Mouse (Mus musculus) brain, adult 2 months (tissue): ENCODE data around the gene Ctla4.
A peak's percentile ranks its signal among the peaks of the same experiment; 100 is the strongest.

ENCODE experiments used
- DNase-seq: peaks from one replicate; pipeline ENCODE4 v3.0.0; 2011; ENCODE audit warnings: low read depth, low spot score

Ctla4 gene

DNA sequence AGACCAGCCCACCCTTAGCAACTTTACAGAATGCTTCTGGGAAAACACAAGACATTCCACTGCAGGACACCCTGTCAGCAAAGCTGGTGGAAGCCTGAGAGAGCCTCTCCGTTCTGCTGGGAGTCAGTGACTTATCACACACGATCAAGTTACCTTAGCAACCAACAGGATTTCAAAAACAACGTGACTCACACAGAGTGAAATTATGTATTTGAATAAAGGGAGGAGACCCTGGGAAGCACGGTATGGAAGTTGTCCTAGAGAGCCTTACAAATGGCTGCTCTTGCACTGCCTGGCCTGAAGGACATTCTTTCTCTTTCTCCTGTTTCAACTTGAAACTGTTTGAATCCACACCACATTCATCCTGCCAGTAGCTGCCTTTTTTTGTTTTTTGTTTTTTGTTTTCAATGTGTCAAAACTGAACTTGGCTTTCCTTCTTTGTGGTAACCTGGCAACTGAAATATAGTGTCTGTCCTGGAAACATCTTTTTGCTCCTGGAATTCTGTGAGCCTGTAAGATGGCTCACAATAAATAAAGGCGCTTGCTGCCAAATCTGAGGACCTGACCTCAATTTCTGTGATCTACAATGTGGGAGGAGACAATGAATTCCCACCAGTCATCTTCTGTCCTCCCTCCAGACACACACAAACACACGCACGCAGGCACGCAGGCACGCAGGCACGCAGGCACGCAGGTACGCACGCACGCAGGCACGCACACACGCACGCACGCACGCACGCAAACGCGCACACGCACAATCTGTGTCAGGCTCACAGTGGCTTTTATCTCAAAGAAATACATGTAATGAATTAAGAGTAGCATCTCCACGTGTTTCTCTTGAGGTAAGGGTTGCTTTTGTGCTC lies 33.9 kb downstream of the Ctla4 start:
- peak; percentile 44 for DNase-seq

GRCm38 (mm10) chr1:60929036-60929435 lies 42.2 kb downstream of the Ctla4 start:
- no peak for DNase-seq

DNA sequence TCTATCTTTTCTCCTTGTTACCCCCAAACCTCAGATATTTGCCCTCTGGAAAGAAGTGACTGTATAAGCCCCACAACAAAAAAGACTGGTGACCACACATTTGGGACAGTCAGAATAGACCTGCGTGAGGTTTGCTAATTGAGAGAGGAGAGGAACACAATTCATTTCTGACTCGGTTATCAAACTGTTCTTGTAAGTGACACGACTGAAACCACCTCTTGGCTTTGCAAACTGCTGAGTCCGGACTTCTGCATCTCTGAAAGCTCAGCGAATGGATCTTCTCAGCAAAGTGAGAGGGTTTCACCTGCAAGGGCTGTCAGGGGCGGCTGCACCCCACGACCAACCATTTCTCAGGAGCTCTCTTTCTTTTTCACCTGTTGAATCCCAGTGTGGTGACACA lies 43.6 kb downstream of the Ctla4 start:
- DNase-seq, result no peak

GRCm38 (mm10) chr1:60935968-60936581 lies 49.3 kb downstream of the Ctla4 start:
- DNase-seq, result peak; percentile 82

- DNase-seq, result no peak
Measured at GRCm38 (mm10) chr1:60936963-60937711, 50.3 kb downstream of the Ctla4 start.

GRCm38 (mm10) chr1:60938256-60938655 lies 51.5 kb downstream of the Ctla4 start:
- no peak for DNase-seq

- DNase-seq, result peak; percentile 48
Measured at GRCm38 (mm10) chr1:60938974-60939373, 52.2 kb downstream of the Ctla4 start.

- DNase-seq, result no peak
Measured at GRCm38 (mm10) chr1:60940023-60940422, 53.2 kb downstream of the Ctla4 start.

GRCm38 (mm10) chr1:60940620-60941019 lies 53.8 kb downstream of the Ctla4 start:
- no peak for DNase-seq

- DNase-seq, result no peak
Measured at GRCm38 (mm10) chr1:60941056-60942048, 54.6 kb downstream of the Ctla4 start.

GRCm38 (mm10) chr1:60942921-60943320 lies 56.1 kb downstream of the Ctla4 start:
- no peak for DNase-seq

- DNase-seq, result no peak
Measured at GRCm38 (mm10) chr1:60945633-60946401, 59.0 kb downstream of the Ctla4 start.

GRCm38 (mm10) chr1:60948112-60948511 lies 61.3 kb downstream of the Ctla4 start:
- no peak for DNase-seq

DNA sequence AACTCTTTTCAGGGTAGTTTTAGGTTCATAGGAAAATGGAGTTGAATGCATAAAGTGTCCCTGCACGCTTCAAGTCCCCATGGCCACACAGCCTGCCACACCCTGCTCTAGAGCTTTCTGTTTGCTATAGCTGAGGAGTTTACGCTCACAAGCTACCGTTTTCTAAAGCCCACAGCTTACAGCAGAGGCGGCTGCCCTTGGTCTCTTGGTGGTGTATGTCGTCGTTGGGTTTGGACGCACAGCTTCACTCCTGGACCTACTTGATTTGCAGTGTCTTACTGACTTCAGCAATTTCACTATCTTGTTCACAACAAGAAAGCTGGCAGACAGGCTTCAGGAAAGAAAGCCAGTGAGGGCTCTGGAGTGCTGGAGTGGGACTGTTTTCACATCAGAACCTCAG lies 66.2 kb downstream of the Ctla4 start:
- no peak for DNase-seq

DNA sequence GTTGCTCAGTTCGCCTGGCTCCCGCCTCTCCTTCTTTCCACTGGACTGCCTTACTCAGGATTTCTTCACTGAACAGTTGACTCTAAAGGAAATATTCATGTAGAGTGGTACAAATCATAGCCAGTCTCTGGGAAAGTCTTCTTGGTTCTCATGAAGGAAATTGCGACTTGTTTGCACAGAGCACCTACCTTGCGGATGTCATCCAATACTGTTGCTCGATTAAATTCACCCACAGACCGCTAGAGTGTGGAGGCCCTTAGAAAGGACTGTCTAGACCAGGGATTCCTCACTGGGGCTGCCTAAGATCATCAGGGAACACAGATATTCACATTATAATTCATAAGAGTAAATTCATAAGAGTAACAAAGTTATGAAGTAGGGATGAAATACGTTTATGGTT lies 66.9 kb downstream of the Ctla4 start:
- DNase-seq, result no peak

- DNase-seq, result peak; percentile 31
Measured at GRCm38 (mm10) chr1:60954759-60955158, 68.0 kb downstream of the Ctla4 start.

DNA sequence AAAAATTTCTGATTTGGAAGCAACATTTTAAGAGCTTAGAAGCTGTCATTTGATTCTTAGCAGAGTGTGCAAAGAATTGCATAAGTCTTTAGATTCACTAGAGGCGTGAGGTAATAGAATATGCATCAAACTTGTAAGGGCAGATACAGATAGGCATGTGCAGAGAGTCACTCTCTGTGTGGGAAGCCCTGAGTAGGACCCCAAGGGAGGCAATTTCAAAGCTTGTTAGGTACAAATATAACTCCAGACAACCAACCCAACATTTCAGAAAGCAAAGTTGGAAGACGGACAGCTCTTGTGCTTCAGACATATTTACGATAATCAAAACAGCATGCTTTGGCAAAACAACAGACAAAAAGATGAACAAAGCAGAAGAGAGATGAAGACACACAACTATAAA lies 68.4 kb downstream of the Ctla4 start:
- DNase-seq, result no peak

DNA sequence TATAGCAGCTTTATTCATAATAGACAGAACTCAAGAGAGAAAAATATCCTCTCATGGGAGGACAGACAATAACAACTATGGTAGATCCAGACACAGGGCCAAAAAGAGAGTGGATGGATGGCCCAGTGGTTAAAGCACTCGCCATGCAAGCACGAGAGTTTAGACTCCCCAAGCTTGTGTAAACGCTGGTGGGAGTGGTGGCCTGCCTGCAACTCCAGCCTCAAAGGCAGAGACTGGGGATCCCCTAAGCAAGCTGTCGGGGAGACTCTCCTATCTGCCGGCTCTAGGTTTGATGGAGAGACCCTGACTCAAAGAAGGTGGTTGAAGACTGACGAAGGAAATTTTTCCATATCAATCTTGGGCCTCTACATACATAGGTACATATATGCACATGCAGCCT lies 69.4 kb downstream of the Ctla4 start:
- DNase-seq, result no peak

- DNase-seq, result no peak
Measured at GRCm38 (mm10) chr1:60958287-60958686, 71.5 kb downstream of the Ctla4 start.

DNA sequence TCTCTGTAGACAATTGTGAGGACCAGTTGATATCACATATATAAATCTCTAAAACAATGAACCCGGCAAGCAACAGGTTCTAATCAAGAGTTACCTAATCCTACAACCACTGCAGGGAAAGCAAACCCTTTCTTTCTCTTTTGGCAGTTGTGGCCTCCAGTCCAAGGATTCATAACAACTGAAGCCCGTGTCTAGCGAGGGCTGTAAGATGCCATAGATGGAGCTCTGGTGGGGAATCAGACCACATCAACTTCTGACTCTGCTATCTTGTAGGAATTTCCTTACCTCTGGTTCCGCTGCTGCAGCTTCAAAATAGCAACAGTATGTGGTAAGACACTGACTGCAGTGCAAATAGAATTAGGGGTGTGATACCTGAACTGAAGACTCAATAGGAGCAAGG lies 72.4 kb downstream of the Ctla4 start:
- no peak for DNase-seq
